Mouse (Mus musculus) adrenal gland, postnatal 14 days (tissue): ENCODE measurements around the gene Prkn. TPM values are rescaled to one million over a fixed set of nuclear protein-coding genes. Genes with fewer than 3 reads are reported as not detected.

Experiments
- DNase-seq: peaks from one replicate; pipeline ENCODE4 v3.0.0; 2021; ENCODE audit warnings: mixed read lengths
- total RNA-seq: library from RNA; stranded (reverse); gene quantifications from 2 replicates; pipeline ENCODE4 v1.2.3, GENCODE M21; 2021

The Prkn gene
- total RNA-seq, 1 experiment from 2014 or later = 6.9 TPM

DNA sequence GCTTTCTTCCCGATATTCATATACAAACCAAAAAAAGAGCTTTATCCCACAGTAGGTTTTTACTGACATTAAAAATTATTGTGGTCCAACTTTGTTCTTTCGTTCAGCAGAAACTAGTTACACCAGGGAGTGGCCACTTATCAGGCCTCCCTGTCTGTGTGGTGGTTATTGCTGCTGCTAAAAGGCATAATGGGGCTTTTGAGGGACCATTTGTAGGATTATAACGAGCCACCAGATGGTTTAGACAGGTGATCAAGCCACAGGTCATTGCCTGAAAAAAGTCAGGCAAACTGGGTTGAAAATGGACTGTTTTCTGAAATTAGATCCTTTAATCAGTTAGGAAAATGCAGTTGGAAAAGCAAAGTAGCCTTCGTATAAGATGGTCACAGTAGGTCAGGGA, 444.1 kb downstream of the Prkn start:
- DNase-seq = no peak

DNA sequence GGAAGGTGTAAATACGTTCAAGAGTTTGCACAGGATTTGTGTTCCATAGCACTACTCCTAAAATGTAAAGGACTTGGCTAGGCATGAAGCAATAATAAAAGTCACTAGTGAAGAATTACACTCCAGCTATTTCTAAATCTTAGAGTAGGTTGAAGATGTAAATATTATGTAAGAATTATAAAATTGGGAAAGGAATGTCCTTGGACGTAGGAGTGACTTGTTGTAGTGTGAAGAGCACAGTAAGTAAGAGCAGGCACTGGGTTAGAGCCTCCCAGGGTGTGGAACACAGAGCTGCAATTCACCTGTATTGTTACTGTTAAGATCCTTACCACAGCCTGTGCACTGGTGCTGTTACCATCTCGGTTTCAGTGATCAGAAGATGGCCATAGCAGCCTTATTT, 450.0 kb downstream of the Prkn start:
- no peak for DNase-seq

DNA sequence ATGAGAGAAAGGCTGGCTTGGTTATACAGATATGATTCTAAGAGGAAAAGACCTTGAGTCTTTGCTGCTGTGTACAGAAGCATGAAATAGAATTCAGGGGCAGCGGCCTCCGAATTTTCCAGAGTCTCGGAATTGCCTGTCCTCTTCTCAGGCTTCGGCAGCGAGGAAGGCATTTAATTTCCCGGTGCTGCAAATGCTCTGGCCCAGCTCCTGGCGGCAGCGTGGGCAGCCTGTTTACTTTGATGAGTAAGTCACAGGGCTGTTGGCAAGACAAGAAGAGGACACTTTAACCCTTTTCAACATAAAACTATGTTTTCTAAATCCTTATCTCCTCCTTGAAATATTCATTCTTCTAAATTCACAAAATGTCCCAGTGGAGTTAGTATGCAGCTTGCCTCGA, 462.9 kb downstream of the Prkn start:
- peak; percentile 49 for DNase-seq

DNA sequence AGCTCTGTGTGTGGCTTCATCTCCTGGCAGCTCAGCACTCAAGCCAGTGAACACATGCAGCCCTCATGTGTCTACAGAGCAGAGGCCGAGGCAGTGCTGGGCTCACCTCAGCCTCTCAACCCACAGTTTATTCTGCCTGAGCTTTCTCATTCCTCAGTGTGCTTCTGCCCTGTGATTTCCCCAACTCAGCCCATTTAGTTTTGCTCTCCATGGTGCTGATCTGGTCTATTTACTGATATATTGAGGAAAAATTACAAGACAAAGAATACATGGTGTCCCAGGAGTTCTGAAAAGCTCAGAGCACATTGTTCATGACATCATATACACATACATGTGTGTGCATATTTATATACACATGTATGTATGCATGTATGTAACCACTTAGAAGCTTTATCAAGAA, 469.7 kb downstream of the Prkn start:
- no peak for DNase-seq

DNA sequence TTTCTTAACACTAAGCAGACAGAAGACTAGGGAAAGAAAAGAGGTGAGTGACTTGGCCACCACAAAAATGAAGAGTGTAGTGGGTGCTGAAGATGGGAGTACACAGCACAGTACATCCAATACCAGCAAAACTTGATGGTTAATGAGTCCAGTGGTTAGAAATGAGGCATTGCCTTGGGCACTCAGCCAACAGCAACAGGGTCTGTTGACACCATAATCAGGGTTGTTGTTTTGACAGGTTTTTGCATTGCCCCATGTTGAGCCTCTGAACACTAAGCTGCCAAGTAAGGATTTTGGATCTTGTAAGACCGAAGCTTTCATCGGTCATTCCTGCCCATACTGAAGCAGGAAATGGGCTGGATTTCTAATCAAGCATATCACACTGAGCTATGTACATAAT, 474.0 kb downstream of the Prkn start:
- DNase-seq = no peak

DNA sequence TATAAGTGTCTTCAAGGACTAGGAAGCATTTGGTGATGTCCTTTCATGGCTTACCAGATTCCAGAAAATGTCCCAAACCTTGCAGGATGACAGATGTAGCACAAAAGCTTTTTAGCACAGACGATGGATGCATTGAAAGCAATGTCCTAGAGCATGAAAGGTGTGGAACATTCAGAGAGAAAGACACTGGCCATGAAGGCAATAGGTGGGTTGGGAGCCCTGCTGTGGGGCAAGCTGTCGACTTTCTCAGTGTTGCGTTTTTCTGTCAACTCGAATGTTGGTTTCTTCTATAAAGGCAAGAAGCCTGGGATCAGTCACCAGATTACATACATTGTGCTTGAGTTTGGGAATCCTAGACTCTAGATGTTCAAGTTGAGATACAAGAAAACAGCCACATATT, 475.5 kb downstream of the Prkn start:
- no peak for DNase-seq

DNA sequence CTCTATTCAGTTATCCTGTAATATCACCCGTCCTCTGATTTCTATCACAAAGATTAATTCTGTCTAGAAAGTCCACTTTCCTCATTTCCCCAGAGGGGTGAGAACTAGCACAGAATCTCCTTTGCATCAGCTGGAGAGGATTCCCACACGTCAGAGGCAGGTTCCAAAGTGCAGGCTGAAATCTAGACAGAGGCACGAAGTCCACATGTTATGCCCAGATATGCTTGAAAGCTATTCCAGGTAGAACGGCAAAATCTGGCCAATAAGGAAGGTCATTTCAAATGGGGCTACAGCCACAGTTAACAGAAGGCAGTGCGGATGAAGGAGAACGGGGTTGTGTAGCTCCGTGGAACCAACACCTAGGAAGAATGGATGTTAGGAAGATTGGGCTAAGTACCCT, 478.8 kb downstream of the Prkn start:
- DNase-seq = no peak

DNA sequence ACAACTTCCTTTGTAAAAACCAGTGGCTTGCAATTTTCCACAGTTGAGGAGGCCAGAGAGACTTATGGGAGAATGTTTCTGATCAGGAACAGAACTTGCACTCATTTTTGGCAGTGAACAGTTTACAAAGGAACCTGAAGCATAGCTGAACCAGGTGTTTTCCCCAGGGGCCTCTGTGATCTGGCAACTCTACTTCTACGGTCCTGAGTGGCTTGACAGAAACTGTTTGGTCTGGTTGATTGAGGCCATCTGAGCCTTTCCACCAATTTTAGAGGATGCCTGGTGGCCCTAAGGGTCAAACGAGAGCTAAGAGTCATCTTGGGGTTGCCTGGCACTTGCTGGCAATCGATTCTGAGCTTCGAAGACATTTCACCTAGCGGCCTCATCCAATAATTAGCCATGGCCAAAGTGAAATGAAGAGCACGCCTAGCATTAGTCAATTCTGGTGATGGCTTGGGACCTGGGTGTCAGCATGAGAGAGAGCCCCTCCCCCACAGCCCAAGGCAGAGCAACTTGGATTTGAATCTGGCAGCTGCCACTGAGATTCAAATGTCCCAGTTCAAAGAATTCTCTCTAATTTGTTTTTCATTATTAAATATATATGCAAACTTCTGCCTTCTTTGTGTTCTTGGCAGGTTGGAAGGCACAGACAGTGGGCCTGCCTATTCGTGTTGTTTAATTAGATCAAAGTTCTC, 479.6 kb downstream of the Prkn start:
- DNase-seq = no peak

DNA sequence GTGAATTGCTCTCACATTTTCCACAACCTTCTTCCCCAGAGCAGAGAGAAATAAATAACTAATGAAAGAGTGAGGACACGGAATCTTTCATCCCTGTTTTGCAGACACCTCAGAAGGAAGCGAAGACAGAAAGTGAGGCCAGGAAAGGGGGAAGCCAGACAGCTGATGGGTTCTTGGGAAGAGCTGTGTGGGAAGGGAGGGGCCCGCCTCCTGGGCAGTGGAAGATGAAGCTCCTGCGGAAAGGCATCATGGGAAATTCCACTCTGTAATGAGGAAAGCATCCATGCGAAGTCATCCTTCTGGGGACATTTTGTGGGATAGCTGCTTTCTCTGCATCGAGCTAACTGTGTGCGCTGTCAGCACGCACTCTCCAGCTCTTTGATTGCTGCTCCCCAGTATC, 491.9 kb downstream of the Prkn start:
- no peak for DNase-seq

DNA sequence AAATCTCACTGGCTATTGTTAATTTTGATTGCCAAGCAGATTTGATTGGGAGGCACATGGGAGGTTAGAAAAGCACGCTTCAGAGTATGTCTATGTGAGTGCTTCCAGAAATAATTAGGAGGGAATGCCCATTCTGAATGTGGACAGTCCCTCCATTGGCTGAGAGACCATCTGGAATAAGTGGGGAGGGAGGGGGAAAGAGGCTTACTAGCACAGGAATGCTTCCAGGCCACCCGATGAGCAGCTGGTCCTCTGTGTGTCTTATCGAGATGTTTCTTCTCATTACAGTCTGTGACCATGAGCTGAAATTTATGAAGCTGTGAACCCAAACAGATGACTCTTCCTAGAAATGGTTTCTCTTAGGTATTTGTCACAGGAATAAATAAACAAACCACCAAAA, 493.6 kb downstream of the Prkn start:
- DNase-seq = no peak

DNA sequence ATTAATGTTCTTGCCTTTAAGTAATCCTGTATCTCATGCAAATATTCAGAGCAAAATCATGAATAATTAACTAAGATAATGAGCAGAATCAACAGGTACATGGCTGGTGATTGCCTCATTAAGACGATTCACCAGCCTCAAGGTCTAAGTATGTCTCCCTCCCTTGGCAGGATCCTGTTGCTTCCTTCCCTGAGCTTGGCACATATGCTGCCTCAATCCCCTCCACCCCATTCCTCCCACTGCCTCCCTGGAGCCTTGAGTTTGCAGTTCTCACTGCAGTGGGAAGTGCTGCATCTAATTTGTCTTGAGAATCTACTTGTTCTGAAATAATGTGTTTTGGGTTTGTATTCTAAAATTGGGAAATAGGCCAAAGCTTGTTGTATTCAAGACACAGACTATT, 496.0 kb downstream of the Prkn start:
- DNase-seq = no peak

DNA sequence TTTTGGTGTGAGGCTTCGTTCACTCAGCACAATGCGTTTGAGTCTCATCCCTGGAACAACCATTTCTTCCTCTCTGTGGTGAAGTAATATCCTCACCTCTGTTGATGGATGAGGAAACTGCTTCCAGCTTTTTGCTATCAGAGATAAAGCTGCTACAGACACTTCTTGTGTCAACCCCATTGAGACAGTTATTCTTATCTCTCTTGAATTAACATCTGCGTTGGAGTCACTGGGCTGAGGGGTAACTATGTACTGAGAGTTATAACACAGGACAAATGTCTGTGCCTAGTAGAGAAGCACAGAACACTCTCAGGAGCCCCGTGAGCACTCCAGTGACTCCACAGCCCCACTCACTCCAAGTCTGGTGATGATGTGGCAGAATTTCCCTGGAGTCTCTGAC, 500.2 kb downstream of the Prkn start:
- DNase-seq = no peak

DNA sequence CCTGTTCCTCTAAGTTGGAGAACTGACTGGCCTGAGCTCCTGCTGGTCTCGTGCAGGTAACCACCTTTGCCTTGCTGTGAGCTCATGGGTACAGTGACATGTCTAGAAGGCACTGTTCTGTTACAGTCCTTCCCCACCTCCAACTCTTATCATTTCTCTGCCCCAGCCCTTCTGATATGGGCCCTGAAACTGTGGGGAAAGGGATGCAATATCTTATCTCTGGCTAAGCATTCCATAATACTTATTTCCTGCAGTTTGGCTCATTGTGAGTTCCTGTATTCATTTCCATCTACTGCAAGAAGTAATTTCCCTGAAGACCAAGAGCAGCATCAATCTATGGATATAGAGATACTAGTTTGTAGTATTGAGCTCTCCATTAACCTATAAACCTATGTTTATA, 506.1 kb downstream of the Prkn start:
- DNase-seq = no peak

DNA sequence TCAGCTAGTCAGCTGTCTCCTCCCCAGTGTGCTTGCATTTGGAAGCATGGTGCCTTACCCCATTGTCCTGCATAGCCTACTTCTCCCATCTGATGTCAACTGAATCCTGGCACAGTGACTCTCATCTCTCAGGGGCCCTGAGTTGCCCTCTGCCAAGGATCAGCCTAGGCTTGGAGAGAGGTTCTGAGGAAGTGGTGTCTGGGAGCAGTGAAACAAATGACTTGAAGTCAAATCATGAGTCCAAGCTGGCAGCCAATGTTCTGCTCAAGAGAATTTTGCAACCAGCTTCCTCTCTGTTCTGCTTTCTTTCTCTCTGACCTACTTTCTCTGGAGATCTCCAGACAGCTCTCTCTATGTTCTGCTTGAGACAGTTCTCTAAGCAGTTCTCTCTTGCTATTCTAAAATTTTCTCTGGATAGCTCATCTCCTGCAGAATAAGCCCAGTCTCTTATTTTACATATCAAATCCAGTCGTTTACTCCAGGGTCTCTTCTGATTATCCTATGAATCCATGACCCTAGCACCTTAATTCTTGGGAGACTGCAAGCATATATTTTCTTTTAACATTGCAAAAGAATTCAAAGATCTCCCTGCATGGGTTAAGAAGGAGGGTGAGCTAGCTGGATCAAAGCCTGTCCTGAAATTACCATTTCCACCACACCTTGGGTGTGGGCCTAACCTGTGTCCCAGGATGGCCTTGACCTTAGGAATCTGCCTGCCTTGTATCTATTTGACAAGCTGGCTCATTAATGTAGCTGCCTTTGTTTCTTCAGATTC, 512.8 kb downstream of the Prkn start:
- peak; percentile 57 for DNase-seq

DNA sequence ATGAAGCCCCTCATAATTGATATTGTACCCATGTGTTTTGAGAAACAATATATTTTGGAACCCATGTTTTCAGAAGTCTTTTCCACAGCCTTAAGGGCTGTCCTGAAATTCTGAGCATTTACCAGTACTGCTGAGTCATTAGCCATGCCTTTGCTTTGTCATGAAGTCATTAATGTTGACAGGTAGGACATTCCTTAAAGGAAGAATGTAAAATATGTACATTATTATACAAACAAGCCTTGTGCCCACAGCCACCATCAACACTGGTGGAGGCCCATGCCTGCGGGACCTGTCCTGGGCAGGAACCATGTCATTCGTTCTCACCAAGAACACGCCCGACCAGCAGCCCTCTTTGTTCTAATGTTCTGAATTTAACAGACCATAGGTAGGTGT, 513.4 kb downstream of the Prkn start:
- no peak for DNase-seq

DNA sequence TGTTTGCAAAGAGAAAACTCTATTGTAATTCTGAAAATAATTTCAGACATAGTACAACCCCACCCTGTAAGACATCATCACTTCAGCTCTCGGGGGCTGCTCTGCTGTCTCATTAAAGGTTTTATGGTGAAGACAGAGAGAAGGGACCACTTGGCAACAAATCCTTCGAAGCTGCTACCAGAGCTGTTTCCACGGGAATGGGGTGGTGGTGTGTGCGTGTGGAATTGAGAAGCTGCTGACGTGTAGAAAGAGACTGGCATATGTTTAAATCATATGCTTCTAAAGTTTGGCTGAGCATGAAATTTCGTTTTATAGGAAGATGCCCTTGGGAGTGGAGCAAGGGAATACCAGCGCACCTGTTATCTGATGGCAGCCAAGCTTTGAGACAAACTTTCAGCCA, 514.2 kb downstream of the Prkn start:
- DNase-seq = no peak

DNA sequence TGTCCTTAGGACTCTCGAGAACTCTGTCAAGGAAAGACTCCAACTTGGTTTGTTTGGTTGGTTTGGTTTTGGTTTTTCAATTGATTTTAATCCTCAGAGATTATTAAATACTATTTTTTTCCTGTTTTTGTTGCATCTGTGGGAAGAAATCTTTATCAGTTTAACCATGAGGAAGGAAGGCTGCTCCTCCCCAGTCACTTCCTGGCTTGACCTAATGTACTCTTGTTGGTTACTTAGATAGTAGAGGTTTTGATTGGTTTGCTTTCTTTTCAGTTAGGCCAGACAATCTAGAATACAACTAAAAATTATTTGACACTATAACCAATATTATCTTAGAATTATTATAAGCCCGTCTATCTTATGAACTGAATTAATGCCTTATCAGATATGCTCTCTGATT, 535.3 kb downstream of the Prkn start:
- DNase-seq = no peak

DNA sequence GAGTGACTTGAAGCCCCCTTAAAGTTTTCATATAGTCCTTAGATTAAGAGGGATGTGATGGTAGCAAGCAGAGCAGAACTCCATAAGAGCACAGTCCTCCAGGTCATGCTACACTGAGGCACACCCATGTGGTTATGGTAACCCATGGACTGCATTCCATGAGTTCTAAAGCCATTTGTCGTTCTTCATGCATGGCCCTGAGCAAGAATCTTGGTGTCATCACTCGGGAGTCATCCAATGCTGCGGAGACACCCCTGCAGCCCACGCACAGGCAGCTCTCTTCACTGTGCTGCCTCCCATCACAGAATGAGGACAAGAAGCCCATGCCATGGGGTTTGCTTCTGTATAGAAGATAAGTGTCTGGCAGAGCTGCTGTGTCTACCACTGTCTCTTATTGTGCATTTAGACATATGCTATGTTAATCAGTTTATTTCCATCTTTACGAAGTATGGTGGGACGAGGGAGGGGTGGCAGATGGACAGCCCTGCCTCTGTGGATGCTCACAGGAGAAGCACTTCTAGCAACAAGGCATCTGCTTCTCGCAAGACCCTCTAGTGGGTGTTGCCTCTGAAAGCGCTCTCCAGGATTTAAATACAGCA, 543.3 kb downstream of the Prkn start:
- no peak for DNase-seq

DNA sequence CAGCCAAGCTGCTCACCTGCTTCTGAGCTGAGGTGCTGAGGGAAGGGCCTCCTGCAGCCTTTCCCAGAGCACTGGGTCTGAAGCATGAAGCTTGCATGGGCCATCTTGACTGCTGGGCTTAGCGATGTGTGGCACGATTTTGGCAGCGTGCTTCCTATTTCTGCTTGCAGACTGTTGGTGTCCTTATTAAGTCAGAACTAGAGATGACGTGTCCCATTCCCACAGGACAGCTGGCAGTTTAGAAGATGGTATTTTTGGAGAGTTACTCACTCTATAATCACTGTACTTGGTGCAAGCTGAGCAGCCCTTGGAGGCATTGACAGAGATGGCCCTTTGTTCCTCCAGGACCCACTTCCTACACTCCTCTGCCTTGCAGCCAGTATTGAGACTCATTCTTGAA, 545.1 kb downstream of the Prkn start:
- DNase-seq = no peak

DNA sequence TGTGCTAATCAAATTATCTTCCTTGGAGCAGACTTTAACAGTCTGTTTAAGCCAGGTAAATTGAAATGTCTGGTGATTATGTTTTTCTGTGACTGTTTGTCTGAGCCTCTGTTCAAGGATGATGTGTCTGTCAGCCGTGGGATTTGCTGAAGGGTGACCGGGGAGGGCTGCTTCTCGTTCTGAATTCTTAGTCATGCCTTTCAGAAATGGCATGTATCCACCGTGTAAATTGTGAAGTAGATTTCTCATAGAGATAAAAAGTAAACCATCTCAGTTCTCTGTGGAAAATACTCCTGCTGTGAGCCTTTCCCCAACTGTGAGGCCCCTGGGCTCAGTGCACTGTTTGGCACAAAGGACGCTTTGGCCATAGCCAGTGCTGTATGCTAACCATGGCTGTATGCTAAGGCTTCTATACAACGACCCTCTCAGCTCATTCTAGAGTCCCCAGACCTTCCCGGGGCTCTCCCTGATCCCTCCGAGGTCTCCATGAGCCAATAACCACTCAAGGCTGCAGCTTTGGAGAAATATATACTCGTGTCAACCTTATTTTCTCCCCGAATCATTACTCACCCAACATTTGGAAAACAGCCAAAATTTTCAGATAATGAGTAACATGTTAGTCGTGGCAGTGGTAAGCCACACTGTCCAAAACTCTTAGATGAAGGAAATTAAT, 552.6 kb downstream of the Prkn start:
- DNase-seq = peak; percentile 42

DNA sequence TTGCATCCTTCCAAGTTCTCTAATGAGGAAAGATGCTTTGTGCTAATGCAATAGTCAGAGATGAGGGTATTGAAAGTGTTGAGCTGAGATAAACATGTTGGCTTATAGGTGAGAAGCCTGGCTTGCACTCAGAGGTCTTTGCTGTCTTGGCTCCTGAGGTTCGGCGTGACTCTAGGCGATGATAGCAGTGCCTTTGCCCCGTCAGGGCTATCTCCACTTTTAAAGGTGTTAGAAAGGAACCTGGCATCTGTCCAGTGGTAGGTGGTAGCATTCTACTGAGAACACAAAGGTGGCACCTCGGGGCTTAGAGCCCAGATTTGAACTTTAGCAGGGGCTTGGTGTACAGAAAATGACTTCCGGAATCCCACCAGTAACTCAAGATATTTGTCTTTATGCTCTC, 554.4 kb downstream of the Prkn start:
- DNase-seq = no peak

DNA sequence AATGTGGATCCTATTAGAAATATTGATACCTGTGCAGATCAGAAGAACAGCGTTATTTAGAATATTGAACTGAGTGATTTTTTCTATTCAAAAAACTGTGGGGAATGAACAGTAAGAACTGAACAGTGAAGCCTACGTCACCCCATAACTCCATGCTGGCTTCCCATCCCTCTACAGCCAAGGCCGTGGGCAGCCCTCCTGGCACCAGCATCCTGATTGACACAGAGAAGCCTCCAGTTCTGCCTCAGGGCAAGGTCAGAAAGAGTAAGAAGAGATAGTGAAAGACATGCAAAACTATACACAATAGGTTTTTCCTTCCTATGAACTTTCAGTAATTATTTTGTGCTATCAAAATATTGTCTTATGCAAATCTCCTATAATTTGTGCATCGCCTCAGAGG, 557.5 kb downstream of the Prkn start:
- DNase-seq = peak; percentile 80

DNA sequence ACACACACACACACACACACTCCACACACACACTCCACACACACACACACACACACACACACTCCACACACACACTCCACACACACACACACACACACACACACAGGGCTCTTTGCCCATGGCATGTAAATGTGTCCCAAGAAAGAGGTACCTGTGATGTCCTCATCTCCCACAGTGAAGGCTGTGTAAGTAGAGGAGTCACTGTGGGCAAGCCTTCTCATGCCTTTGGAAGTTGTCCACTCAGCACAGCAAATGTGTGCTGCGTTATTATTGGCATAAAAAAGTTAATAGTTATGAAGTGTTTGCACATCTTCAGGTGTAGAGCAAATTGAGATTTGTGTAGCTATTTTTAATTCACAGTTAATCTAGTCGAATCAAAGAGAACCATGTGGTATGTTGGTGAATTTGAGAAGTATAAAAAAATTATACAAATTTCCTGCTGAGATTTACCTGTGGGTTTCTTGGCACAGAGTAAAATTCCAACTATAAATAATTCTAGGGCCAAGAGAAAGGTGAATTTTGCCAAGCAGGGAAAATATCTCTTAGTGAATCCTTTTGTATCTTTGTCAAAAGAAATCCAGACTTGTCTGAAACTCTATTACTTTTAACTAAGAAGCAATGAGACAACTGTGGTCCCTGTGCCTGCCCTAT, 562.2 kb downstream of the Prkn start:
- no peak for DNase-seq
